Mouse (Mus musculus): ENCODE results near the gene Pan3.

Pan3 gene

GRCm38 (mm10) chr5:147429535-147430305 is at the start of gene Pan3:
TSS of gene Pan3 (plus strand) at chr5:147430161.
- peak; percentile 94 to 98 for DNase-seq

DNA sequence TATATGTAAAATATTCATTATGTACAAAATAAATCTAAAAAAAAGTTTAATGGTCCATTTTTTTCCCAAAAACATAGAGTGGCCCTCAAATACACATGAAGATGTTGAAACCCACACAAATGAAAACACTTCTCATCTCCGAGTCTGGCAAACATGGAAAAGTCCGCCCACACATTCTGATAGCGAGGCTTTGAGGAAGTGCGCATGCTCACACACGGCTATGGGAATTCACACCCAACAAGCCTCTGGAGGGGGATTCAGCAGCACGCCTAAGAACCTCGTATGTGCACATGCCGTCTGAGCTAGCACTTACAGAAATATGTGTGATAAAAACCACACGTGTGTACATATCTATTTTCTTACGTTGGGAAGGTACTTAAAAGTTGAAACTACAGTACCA is 48.6 kb upstream of the Pan3 start:
- no peak for DNase-seq

DNA sequence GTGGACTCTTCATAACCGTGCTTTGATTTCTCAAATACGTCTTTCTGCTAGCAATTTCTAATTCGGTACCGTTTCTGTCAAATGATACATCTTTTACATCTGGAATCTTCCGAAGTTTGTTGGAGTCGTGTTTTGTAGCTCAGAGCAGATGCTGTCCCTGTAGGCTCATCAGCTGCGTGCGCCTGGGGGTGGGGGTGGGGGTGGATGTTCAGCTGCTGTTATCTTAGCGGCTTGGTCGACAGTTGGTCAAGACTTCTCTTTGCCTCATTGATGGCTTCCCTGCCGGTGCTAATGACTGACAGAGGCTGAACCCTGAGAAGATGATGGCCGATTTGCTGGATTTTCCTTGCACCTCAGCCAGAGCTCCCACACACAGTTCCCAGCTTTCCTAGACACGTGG is 43.1 kb upstream of the Pan3 start:
- no peak for DNase-seq

DNA sequence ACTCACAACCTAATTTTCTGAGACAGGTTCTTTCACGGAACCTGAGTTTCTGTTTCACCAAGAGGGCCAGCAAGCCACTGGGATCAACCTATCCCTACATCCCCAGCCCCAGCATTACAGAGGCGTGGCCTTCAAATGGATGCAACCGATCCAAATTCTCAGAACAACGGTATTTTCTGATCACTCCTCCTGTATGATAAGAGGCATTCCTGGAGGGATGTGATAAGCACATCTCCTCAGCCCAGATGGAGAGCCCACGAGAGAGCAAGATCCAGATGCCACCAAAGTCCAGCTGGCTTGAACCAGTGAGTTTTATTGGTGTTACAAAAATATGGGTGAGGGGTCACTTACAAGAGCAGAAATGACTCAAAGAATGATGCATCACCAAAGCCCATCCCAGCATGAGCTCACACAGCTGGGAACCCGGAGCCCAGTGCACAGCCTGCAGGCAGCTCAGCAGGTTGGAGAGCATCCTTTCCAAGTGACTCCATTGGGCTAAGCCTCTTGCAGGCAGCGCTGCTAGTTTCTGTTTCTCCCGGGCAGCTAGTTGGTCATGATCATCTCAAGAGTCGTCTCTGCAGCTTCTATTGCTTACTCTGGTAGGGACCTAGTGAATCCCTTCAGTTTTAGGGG is 41.5 kb upstream of the Pan3 start:
- no peak for DNase-seq

- DNase-seq, result no peak
Observed at GRCm38 (mm10) chr5:147389052-147389451, 40.9 kb upstream of the Pan3 start.

DNA sequence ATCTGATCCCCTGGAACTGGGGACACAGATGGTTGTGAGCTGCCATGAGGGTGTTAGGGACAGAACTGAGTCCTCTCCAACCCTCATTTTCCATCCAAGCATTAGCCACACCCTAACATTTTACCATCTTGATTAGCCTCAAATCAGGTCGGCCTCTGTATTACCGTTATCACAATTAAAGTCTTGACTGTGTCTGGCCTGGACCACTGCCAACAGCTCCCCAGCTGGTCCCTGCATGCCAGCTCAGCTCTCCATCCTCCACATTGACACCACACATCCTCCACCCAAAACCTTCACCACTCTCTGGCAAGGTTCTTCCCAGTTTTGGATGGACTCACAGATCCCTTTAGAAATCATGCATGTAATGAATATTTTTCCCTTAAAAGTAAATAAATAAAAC is 39.2 kb upstream of the Pan3 start:
- DNase-seq, result no peak

GRCm38 (mm10) chr5:147392667-147393213 is 37.2 kb upstream of the Pan3 start:
- no peak for DNase-seq

GRCm38 (mm10) chr5:147395050-147395449 is 34.9 kb upstream of the Pan3 start:
- no peak for DNase-seq

DNA sequence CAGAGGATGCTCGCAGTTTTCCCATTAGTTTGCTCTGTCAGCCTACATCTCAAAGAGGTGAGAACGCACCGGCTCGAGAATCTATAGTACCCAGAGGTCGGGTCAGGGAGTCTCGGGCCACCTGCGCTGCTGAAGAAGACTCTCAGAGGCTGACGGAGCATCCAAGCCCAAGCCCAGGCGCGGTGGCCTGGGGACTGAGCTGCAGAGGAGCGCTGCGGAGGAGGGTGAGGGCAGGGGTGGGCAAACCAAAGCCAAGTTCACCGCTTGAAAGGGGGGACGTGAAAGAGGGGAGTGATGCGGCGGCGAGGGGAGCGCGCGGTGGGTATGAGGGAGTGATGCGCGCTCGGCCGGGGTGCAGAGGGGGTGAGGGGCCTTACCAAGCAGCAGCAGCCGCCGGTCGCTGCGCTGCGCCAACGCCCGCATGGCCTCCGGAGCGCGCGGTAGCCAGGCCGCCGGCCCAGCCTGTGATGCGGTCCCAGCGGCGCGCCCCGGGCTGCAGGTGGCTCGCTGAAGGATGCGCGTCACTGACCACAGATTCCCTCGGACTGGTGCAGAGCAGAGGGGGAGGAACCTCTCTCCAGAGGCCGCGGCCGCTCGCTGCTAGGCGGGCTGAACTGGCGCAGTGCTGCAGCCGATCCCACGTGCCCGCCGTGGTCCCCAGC is 30.0 kb upstream of the Pan3 start, which contains the start of gene Flt3:
Gene Flt3, minus strand, starts transcription at position 647 of the 662 bp plus-strand sequence.
- peak; percentile 32 to 47 for DNase-seq

GRCm38 (mm10) chr5:147400505-147400979 is 29.4 kb upstream of the Pan3 start:
- DNase-seq, result no peak

DNA sequence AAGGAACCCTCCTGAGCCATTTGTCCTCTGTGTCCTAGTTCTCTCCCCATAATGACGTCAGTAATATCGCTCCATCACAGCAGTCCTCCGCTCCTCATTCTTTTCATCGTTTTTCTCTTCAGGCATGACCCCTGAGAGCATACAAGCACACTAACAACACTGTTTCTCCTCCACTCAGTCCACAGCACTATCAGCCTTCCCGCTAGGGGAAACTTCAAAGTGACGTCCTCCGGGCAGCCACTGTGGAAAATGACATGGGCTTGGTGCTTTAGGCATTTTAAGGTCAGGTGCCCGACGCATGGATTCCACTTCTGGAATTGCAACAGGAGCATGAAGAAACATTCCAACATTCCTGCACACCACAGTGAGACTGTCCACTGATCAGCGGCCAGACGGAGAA is 28.9 kb upstream of the Pan3 start:
- no peak for DNase-seq

- peak; percentile 54 to 76 for DNase-seq
Observed at GRCm38 (mm10) chr5:147402505-147402904, 27.5 kb upstream of the Pan3 start.

GRCm38 (mm10) chr5:147406135-147406534 is 23.8 kb upstream of the Pan3 start:
- DNase-seq, result no peak

DNA sequence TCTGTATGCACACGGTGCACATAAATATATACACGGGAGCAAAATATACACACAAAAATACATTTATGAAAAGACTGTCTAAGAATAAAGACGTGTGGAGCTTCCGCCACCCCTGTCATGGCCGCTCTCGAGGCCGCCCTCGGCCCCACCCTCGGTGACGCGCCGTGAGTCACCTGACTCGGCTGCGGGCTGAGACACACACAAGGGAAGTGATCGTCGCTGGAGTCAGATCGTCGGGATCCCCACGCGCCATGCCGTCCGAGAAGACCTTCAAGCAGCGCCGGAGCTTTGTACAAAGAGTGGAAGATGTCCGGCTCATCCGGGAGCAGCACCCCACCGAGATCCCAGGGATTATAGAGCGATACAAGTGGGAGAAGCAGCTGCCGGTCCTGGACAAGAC is 21.2 kb upstream of the Pan3 start:
- DNase-seq, result no peak

- DNase-seq, result no peak
Observed at GRCm38 (mm10) chr5:147410585-147410984, 19.4 kb upstream of the Pan3 start.

- no peak for DNase-seq
Observed at GRCm38 (mm10) chr5:147417986-147418385, 12.0 kb upstream of the Pan3 start.

DNA sequence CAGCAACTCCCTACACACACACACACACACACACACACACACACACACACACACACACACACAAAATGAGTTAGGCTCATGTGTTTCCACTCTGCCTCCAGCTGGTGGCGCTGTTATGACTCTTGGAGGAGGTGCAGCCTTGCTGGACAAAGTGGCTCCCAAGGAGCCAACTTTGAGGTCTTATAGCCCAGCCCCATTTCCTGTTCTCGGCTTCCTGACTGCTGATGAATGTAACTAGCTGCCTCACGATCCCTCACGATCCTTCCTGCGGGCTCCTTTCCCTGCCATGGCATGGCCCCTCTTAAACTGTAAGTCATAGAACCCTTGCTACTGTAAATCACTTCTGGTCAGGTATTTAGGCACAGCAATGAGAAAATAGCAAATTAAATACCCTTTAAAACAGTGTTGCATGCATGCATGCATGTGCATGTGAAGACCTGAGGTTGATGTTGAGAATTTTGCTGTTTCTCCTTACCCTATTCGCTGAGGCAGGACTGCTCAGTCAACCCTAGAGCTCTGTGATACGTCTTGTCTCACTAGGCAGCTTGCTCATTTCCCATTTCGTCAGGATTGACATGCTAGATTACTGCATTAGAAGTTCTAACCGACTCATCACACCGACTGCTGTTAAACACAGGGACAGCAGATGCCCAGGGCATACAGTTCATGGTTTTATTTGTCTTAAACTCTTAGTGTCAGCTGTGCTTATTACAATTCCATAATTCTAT is 11.4 kb upstream of the Pan3 start:
- peak; percentile 56 to 66 for DNase-seq

DNA sequence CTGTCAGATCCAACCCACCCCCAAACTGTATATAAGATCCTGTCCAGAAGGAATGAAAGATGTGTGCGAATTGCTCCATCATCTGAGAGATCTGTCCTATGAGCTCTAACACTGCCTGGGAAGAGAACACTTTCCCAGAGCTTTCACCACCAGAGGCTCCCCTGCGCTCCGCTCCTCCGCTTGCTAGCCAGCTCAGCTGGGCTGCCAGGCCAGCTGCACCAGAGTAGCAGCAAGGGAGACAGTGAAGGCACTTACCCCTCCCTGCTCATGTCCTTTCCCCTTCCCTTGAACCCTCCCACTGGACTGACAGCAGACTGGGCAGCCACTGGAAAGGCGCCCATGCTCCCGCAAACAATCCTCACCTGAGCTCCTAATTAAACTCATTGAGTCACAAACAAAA is 6.3 kb upstream of the Pan3 start:
- no peak for DNase-seq

DNA sequence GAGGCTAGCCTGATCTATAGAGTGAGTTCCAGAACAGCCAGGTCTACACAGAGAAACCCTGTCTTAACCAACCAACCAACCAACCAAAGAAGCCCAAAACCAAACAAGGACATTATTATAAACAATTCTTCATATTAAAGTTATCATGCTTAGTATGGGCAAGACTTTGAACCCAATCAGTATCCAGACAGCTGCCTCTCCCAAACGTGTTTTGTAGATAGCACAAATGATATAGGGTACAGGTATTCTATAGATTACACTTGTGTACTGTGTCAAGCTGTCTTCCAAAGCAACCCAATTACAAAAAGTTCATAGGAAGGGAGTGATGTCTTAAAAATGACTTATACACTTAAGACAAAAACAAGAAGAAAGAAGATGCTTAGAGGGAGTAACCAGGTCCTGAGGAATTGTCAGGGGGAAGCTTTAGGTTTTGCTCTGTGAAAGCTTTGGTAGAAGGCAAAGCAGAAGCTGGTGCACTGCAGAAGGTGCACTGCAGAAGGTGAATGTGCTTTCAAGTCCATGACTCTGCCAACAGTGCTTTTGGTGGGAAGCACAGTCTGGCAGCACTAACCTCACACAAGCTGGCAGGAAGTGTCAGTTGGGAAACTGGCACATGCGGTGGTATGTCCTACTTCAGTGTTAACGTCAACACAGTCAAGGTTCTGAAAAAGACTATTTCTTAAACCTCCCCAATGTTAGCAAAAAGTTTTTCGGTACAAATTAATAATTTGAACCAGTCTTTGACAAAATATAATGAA is 3.7 kb upstream of the Pan3 start:
- no peak for DNase-seq

GRCm38 (mm10) chr5:147430361-147430935 is 487 bp downstream of the Pan3 start:
- DNase-seq, result peak; percentile 35 to 73

Measured in kidney, postnatal 25 days (tissue).